Mouse (Mus musculus) liver, embryonic 11.5 days (tissue): ENCODE data around the gene Bod1. TPM values are rescaled to one million over a fixed set of nuclear protein-coding genes. Genes with fewer than 3 reads are reported as not detected.

ENCODE experiments used
- ATAC-seq: fragments of 200-750 bp; cut with Nextera tagmentation; replicated peaks from 2 replicates; pipeline ENCODE4 v1.8.0; 2017; ENCODE audit warnings: moderate number of reproducible peaks, mild to moderate bottlenecking, moderate TSS enrichment, moderate library complexity; ENCODE audit not compliant: low FRiP score
- DNase-seq: peaks from one replicate; pipeline ENCODE4 v3.0.0-alpha.2; 2017; ENCODE audit warnings: low spot score
- H3K27ac ChIP-seq: fragments of 300-500 bp; sonication (generic); 2 replicates; pipeline ENCODE4 v1.5.1; 2014; ENCODE audit warnings: mild to moderate bottlenecking, low read depth, low read length, control low read depth
- H3K27me3 ChIP-seq: fragments of 300-500 bp; sonication (generic); replicated peaks from 2 replicates; pipeline ENCODE4 v1.6.1; 2014; ENCODE audit warnings: low read length, mixed read lengths; ENCODE audit not compliant: control insufficient read depth, insufficient read depth
- H3K36me3 ChIP-seq: fragments of 300-500 bp; sonication (generic); 2 replicates; pipeline ENCODE4 v1.6.1; 2014; ENCODE audit warnings: mild to moderate bottlenecking, low read length, moderate library complexity, mixed read lengths; ENCODE audit not compliant: control insufficient read depth, insufficient read depth
- H3K4me1 ChIP-seq: fragments of 300-500 bp; sonication (generic); replicated peaks from 2 replicates; pipeline ENCODE4 v1.6.1; 2014; ENCODE audit warnings: low read length, mixed read lengths; ENCODE audit not compliant: control insufficient read depth, insufficient read depth
- H3K4me2 ChIP-seq: fragments of 300-500 bp; sonication (generic); 2 replicates; pipeline ENCODE4 v1.6.1; 2014; ENCODE audit warnings: mild to moderate bottlenecking, control low read depth, moderate library complexity
- H3K4me3 ChIP-seq: fragments of 300-500 bp; sonication (generic); 2 replicates; pipeline ENCODE4 v1.5.1; 2014; ENCODE audit warnings: low read depth, low read length, control low read depth
- H3K9ac ChIP-seq: fragments of 300-500 bp; sonication (generic); 2 replicates; pipeline ENCODE4 v1.6.1; 2014; ENCODE audit warnings: low read depth, low read length, control low read depth
- H3K9me3 ChIP-seq: fragments of 300-500 bp; sonication (generic); 2 replicates; pipeline ENCODE4 v1.6.1; 2016; ENCODE audit warnings: low read length, inconsistent platforms, mixed read lengths; ENCODE audit not compliant: control insufficient read depth
- WGBS: fragments of 180-500 bp; shearing (Covaris S2); extraction: QIAGEN DNeasy Blood & Tissue Kit; methylation state at CpG from one replicate; pipeline ENCODE4 v1.1.7; 2014; 5-methylcytosine and 5-hydroxymethylcytosine counted together
- polyA plus RNA-seq: library from polyadenylated mRNA; unstranded; fragments of >200 nt; fragmentation: Nextera tagmentation; extraction: Ambion mirVana; gene quantifications from 2 replicates; pipeline ENCODE4 v1.2.1, GENCODE M21; 2014

The Bod1 gene
- polyA plus RNA-seq, 1 experiment from 2014 or later = 40.1 TPM

GRCm38 (mm10) chr11:31699502-31699901 lies 27.8 kb upstream of the Bod1 start:
- Histone ChIP-seq H3K36me3 (no peaks in the 10 kb centered on the region), H3K4me1 (no peaks in the 10 kb centered on the region), H3K27ac (no peak overlapping the region), H3K4me3 (no peak overlapping the region), H3K9me3 (no peaks in the 10 kb centered on the region), H3K9ac (no peak overlapping the region), H3K27me3 (no peaks in the 10 kb centered on the region), H3K4me2 (no peak overlapping the region)
- no peak for DNase-seq
- WGBS = 50% methylated on average over 3 of the region's 3 CpGs
- no peak for ATAC-seq

GRCm38 (mm10) chr11:31694801-31695200 lies 23.1 kb upstream of the Bod1 start:
- H3K36me3 ChIP-seq = no peaks in the 10 kb centered on the region
- no peak overlapping the region for H3K27ac ChIP-seq
- no peaks in the 10 kb centered on the region for H3K9me3 ChIP-seq
- 84% methylated on average over 4 of the region's 4 CpGs for WGBS
- no peaks in the 10 kb centered on the region for H3K4me1 ChIP-seq
- ATAC-seq (no peak), DNase-seq (no peak)
- H3K27me3 ChIP-seq = no peaks in the 10 kb centered on the region; the same call in 1 of the 2 replicates
- H3K4me2 ChIP-seq = no peak overlapping the region
- H3K4me3 ChIP-seq = no peak overlapping the region
- no peak overlapping the region for H3K9ac ChIP-seq

- H3K4me1 ChIP-seq = no peaks in the 10 kb centered on the region
- ATAC-seq (no peak), DNase-seq (no peak)
- WGBS = 90% methylated on average over 1 of the region's 1 CpGs
- no peaks in the 10 kb centered on the region for H3K36me3 ChIP-seq
- no peak overlapping the region for H3K4me3 ChIP-seq
- no peak overlapping the region for H3K4me2 ChIP-seq
- no peaks in the 10 kb centered on the region; the same call in 1 of the 2 replicates for H3K27me3 ChIP-seq
- H3K27ac ChIP-seq = no peak overlapping the region
- no peak overlapping the region for H3K9ac ChIP-seq
- H3K9me3 ChIP-seq = no peaks in the 10 kb centered on the region
Measured at GRCm38 (mm10) chr11:31694109-31694508, 22.4 kb upstream of the Bod1 start.

GRCm38 (mm10) chr11:31693322-31693721 lies 21.6 kb upstream of the Bod1 start:
- DNase-seq = no peak
- Histone ChIP-seq H3K36me3 (no peaks in the 10 kb centered on the region), H3K27me3 (no peaks in the 10 kb centered on the region; the same call in 1 of the 2 replicates), H3K4me2 (no peak overlapping the region), H3K4me1 (no peaks in the 10 kb centered on the region), H3K9me3 (no peaks in the 10 kb centered on the region), H3K27ac (no peak overlapping the region), H3K4me3 (no peak overlapping the region), H3K9ac (no peak overlapping the region)
- 93% methylated on average over 2 of the region's 2 CpGs for WGBS
- no peak for ATAC-seq

GRCm38 (mm10) chr11:31688956-31689355 lies 17.3 kb upstream of the Bod1 start:
- Histone ChIP-seq H3K9me3 (no peaks in the 10 kb centered on the region), H3K9ac (no peak overlapping the region), H3K4me3 (no peak overlapping the region), H3K36me3 (no peaks in the 10 kb centered on the region), H3K27ac (no peak overlapping the region), H3K4me1 (no peaks in the 10 kb centered on the region), H3K27me3 (no peaks in the 10 kb centered on the region; the same call in 1 of the 2 replicates), H3K4me2 (no peak overlapping the region)
- ATAC-seq (no peak), DNase-seq (no peak)
- 64% methylated on average over 4 of the region's 4 CpGs for WGBS

- H3K9me3 ChIP-seq = no peaks in the 10 kb centered on the region
- no peak overlapping the region for H3K27ac ChIP-seq
- no peaks in the 10 kb centered on the region for H3K4me1 ChIP-seq
- DNase-seq (no peak), ATAC-seq (no peak)
- WGBS = 77% methylated on average over 9 of the region's 9 CpGs
- no peak overlapping the region for H3K4me2 ChIP-seq
- no peak overlapping the region for H3K9ac ChIP-seq
- no peaks in the 10 kb centered on the region for H3K27me3 ChIP-seq
- H3K4me3 ChIP-seq = no peak overlapping the region
- no peaks in the 10 kb centered on the region for H3K36me3 ChIP-seq
Measured at GRCm38 (mm10) chr11:31684913-31685567, 13.4 kb upstream of the Bod1 start.

GRCm38 (mm10) chr11:31684126-31684525 lies 12.4 kb upstream of the Bod1 start:
- Histone ChIP-seq H3K4me1 (no peaks in the 10 kb centered on the region), H3K9ac (no peak overlapping the region), H3K9me3 (no peaks in the 10 kb centered on the region), H3K27ac (no peak overlapping the region), H3K36me3 (no peaks in the 10 kb centered on the region), H3K4me2 (no peak overlapping the region), H3K27me3 (no peaks in the 10 kb centered on the region), H3K4me3 (no peak overlapping the region)
- DNase-seq = no peak
- no peak for ATAC-seq
- 84% methylated on average over 2 of the region's 2 CpGs for WGBS

- Histone ChIP-seq H3K27me3 (no peaks in the 10 kb centered on the region), H3K9ac (no peak overlapping the region), H3K36me3 (no peaks in the 10 kb centered on the region), H3K27ac (no peak overlapping the region), H3K4me3 (no peak overlapping the region), H3K4me1 (no peaks in the 10 kb centered on the region), H3K9me3 (no peaks in the 10 kb centered on the region), H3K4me2 (no peak overlapping the region)
- no peak for DNase-seq
- ATAC-seq = no peak
- 78% methylated on average over 16 of the region's 16 CpGs for WGBS
Measured at GRCm38 (mm10) chr11:31679840-31680381, 8.2 kb upstream of the Bod1 start.

GRCm38 (mm10) chr11:31677309-31677708 lies 5.6 kb upstream of the Bod1 start:
- no peaks in the 10 kb centered on the region for H3K27me3 ChIP-seq
- no peaks in the 10 kb centered on the region for H3K36me3 ChIP-seq
- no peak overlapping the region for H3K4me3 ChIP-seq
- DNase-seq (no peak), ATAC-seq (no peak)
- no peaks in the 10 kb centered on the region; the same call in 1 of the 2 replicates for H3K4me1 ChIP-seq
- H3K9me3 ChIP-seq = no peaks in the 10 kb centered on the region
- H3K9ac ChIP-seq = no peak overlapping the region
- no peak overlapping the region for H3K4me2 ChIP-seq
- no peak overlapping the region for H3K27ac ChIP-seq
- 82% methylated on average over 5 of the region's 5 CpGs for WGBS
